In the genomic region with DNA sequence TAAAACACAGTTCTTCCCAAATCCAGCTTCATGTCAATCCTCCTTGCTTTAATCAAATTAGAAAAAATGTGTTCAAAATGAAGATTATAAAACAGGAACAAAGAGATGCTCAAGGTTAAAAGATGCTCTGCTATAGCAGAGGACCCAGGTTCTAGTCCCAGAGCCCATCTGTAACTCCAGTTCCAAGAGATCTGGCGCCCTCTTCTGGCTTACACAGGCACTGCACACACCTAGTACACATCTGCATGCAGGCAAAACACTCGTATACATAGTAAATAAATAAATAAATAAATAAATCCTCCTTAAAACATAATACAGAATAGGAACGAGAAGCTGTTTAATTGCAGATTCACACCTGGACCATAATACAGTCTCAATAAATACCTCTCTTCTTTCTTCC, we compare ENCODE assay signal across 10 mouse cellular contexts. TPM values are rescaled to one million over a fixed set of nuclear protein-coding genes. Genes with fewer than 3 reads are reported as not detected.
DNase-seq lines count a peak whose midpoint lies in the region; ATAC-seq and TF ChIP-seq lines count a peak whose summit lies in the region.
"Had no signal": no experiment of that assay in that cellular context is flagged by ENCODE, and none has a peak within 500 bp of the region (broad histone marks: within the 10 kb centered on the region; RNA-seq: fewer than 3 reads in every experiment).

No protein-coding gene starts in this region.

- no peak overlapping the region for H3K9ac ChIP-seq in intestine, postnatal 0 days (ENCODE audit: low read depth, low read length)
- H3K9ac ChIP-seq in intestine, embryonic 15.5 days: no peak overlapping the region
- H3K9ac ChIP-seq: hindbrain, embryonic 12.5 days had no signal

- peaks cover 5% of the 10 kb centered on the region for H3K4me1 ChIP-seq in intestine, postnatal 0 days (replicated peaks; ENCODE audit: control insufficient read depth, insufficient read depth, low read length)
- peaks cover 11% of the 10 kb centered on the region for H3K4me1 ChIP-seq in intestine, embryonic 15.5 days (replicated peaks)
- H3K4me1 ChIP-seq in thymus, adult 2 months (replicated peaks; ENCODE audit: control insufficient read depth, insufficient read depth, low read length): no peaks in the 10 kb centered on the region
- H3K4me1 ChIP-seq in heart, embryonic 10.5 days: no peaks in the 10 kb centered on the region

- H3K27me3 ChIP-seq in intestine, postnatal 0 days (replicated peaks; ENCODE audit: control insufficient read depth, insufficient read depth, low read length): no peaks in the 10 kb centered on the region
- H3K27me3 ChIP-seq in intestine, embryonic 15.5 days (replicated peaks): no peaks in the 10 kb centered on the region
- H3K27me3 ChIP-seq in thymus, adult 2 months (ENCODE audit: control insufficient read depth, insufficient read depth, low read length): no peaks in the 10 kb centered on the region
- H3K27me3 ChIP-seq in heart, embryonic 10.5 days (ENCODE audit: insufficient read depth, poor library complexity, severe bottlenecking): peaks cover 42% of the 10 kb centered on the region

- ATAC-seq in intestine, postnatal 0 days: no peak
- no peak for ATAC-seq in intestine, embryonic 15.5 days
- ATAC-seq in monocyte, adult 5-6 weeks (replicated peaks; ENCODE audit: insufficient number of reproducible peaks, low FRiP score, low TSS enrichment, poor library complexity, severe bottlenecking): no peak

- peak; percentile 52 for TF ChIP-seq CTCF in intestine, postnatal 0 days (IDR thresholded peaks at IDR 0.05; ENCODE audit: low read depth)
- TF ChIP-seq CTCF in thymus, adult 2 months (IDR thresholded peaks at IDR 0.05; ENCODE audit: borderline replicate concordance, control insufficient read depth, extremely low read depth, insufficient read depth, low read length, poor library complexity): no peak

- no peak overlapping the region for H3K27ac ChIP-seq in intestine, postnatal 0 days (ENCODE audit: low read depth, low read length)
- no peak overlapping the region for H3K27ac ChIP-seq in intestine, embryonic 15.5 days
- H3K27ac ChIP-seq in thymus, adult 2 months (ENCODE audit: control insufficient read depth, insufficient read depth, low read length): no peak overlapping the region
- no peak overlapping the region for H3K27ac ChIP-seq in heart, embryonic 10.5 days
- H3K27ac ChIP-seq: hindbrain, embryonic 12.5 days; macrophage had no signal

- H3K4me3 ChIP-seq in intestine, postnatal 0 days (ENCODE audit: low read depth, low read length): no peak overlapping the region
- H3K4me3 ChIP-seq in intestine, embryonic 15.5 days (replicated peaks): no peak overlapping the region
- H3K4me3 ChIP-seq in thymus, adult 2 months (ENCODE audit: control insufficient read depth, insufficient read depth, low read length): no peak overlapping the region
- H3K4me3 ChIP-seq in heart, embryonic 10.5 days: no peak overlapping the region
- H3K4me3 ChIP-seq: hindbrain, embryonic 12.5 days had no signal

- peaks cover 4% of the 10 kb centered on the region; the same call in 1 of the 2 replicates for H3K36me3 ChIP-seq in intestine, postnatal 0 days (ENCODE audit: control insufficient read depth, insufficient read depth)
- no peaks in the 10 kb centered on the region for H3K36me3 ChIP-seq in intestine, embryonic 15.5 days
- H3K36me3 ChIP-seq in thymus, adult 2 months (ENCODE audit: control insufficient read depth, insufficient read depth, low read length): no peaks in the 10 kb centered on the region
- no peaks in the 10 kb centered on the region for H3K36me3 ChIP-seq in heart, embryonic 10.5 days

- H3K9me3 ChIP-seq in intestine, postnatal 0 days (ENCODE audit: control insufficient read depth): no peaks in the 10 kb centered on the region
- H3K9me3 ChIP-seq in intestine, embryonic 15.5 days: no peaks in the 10 kb centered on the region
- no peaks in the 10 kb centered on the region for H3K9me3 ChIP-seq in heart, embryonic 10.5 days
- H3K9me3 ChIP-seq: hindbrain, embryonic 12.5 days had no signal

- no peak overlapping the region for H3K4me2 ChIP-seq in intestine, postnatal 0 days (replicated peaks; ENCODE audit: low read depth)
- H3K4me2 ChIP-seq in intestine, embryonic 15.5 days (replicated peaks): no peak overlapping the region
- H3K4me2 ChIP-seq: hindbrain, embryonic 12.5 days had no signal

- 69% methylated on average over 3 of the region's 3 CpGs for WGBS in intestine, postnatal 0 days
- 69% methylated on average over 3 of the region's 3 CpGs for WGBS in intestine, embryonic 15.5 days
- 71% methylated on average over 3 of the region's 3 CpGs for WGBS in thymus, adult 2 months
- 57% methylated on average over 3 of the region's 3 CpGs for WGBS in heart, embryonic 10.5 days

- no peak for TF ChIP-seq POLR2A in thymus, adult 2 months (IDR thresholded peaks at IDR 0.05; ENCODE audit: control insufficient read depth, extremely low read depth, insufficient read depth, low read length, poor library complexity)

- peak; percentile 46 for DNase-seq in thymus, postnatal 4 days
- DNase-seq in thymus, adult 2 months: no peak
- DNase-seq in cerebellum, postnatal 25 days: peak; percentile 44 to 68
- DNase-seq in frontal cortex, postnatal 14 days (ENCODE audit: low spot score in 2 of 2): no peak
- DNase-seq in heart, embryonic 10.5 days (ENCODE audit: low spot score): no peak

RNA-seq across cellular contexts. Expression of a gene that starts 6.9 kb away (rescaled TPM):
- polyA plus RNA-seq in intestine, postnatal 0 days (2015; fragmentation: Nextera tagmentation; extraction: Ambion mirVana): 2.2 and 2.6 TPM in 2 replicates
- 3.2 and 3.4 TPM in 2 replicates for polyA plus RNA-seq in intestine, embryonic 15.5 days (2015; fragmentation: Nextera tagmentation; extraction: Ambion mirVana)
- 1.9 TPM in 2 replicates for polyA plus RNA-seq in thymus, adult 2 months (2012; rRNA removed)
- 0.19 to 0.85 TPM in 2 of 3 replicates, not detected in the other for total RNA-seq in monocyte, adult 5-6 weeks (2017)
- 2.5 and 3.0 TPM in 2 replicates for polyA plus RNA-seq in heart, embryonic 10.5 days (2016; fragmentation: Nextera tagmentation; extraction: Ambion mirVana)
- polyA plus RNA-seq: macrophage had no signal

Comparison
In these comparisons a context has a peak if more than half of its experiments do, and no peak if none do; other contexts are left out.
1. DNase-seq: peak in thymus, postnatal 4 days (single experiment) and cerebellum, postnatal 25 days (2 of 2); none in thymus, adult 2 months (single experiment), frontal cortex, postnatal 14 days (0 of 2) and heart, embryonic 10.5 days (single experiment).